Mouse (Mus musculus) kidney, postnatal 4 days (tissue): ENCODE results near the gene Zfp65.
A peak's percentile ranks its signal among the peaks of the same experiment; 100 is the strongest.
"Not testable (repeated sequence)": the region's sequence is repeated elsewhere in the genome, so short reads cannot be mapped to it uniquely, and the experiment has no call there.

Experiments
- DNase-seq, 2 experiments: peaks; one replicate each; pipeline ENCODE4 v3.0.0; 2021; ENCODE audit warnings: mixed read lengths in 2 of 2

Gene Zfp65

GRCm38 (mm10) chr13:67728641-67729318, at the start of gene Zfp65:
Zfp65 (minus strand) TSS chr13:67729173.
- DNase-seq, result peak; percentile 55 to 71

GRCm38 (mm10) chr13:67763031-67763768, 34.2 kb upstream of the Zfp65 start:
- no peak for DNase-seq

- no peak for DNase-seq
Observed at GRCm38 (mm10) chr13:67759966-67760365, 31.0 kb upstream of the Zfp65 start.

GRCm38 (mm10) chr13:67755761-67756160, 26.8 kb upstream of the Zfp65 start:
- DNase-seq, result no peak

GRCm38 (mm10) chr13:67754333-67755306, 25.6 kb upstream of the Zfp65 start, which contains the start of gene Zfp85:
Zfp85 (minus strand) TSS chr13:67755228.
- peak; percentile 77 to 82 for DNase-seq

GRCm38 (mm10) chr13:67743896-67744295, 14.9 kb upstream of the Zfp65 start:
- no peak for DNase-seq

- DNase-seq, result no peak
Observed at GRCm38 (mm10) chr13:67742941-67743340, 14.0 kb upstream of the Zfp65 start.

- not testable (repeated sequence) for DNase-seq
Observed at GRCm38 (mm10) chr13:67734391-67734790, 5.4 kb upstream of the Zfp65 start.

GRCm38 (mm10) chr13:67729441-67729840, 468 bp upstream of the Zfp65 start:
- peak; percentile 61 to 73 for DNase-seq

- no peak for DNase-seq
Observed at GRCm38 (mm10) chr13:67728106-67728505, 867 bp downstream of the Zfp65 start.

- not testable (repeated sequence) for DNase-seq
Observed at GRCm38 (mm10) chr13:67725331-67725730, 3.6 kb downstream of the Zfp65 start.

GRCm38 (mm10) chr13:67723848-67724479, 5.0 kb downstream of the Zfp65 start:
- peak; percentile 92 to 93 for DNase-seq

- no peak for DNase-seq
Observed at GRCm38 (mm10) chr13:67686971-67687370, 42.0 kb downstream of the Zfp65 start, which contains the start of gene Zfp738. Zfp738 (minus strand) TSS chr13:67687071.

GRCm38 (mm10) chr13:67683841-67684240, 45.1 kb downstream of the Zfp65 start:
- DNase-seq, result not testable (repeated sequence)

GRCm38 (mm10) chr13:67682959-67683735, 45.8 kb downstream of the Zfp65 start:
- DNase-seq, result peak; percentile 87 to 89

GRCm38 (mm10) chr13:67674902-67675301, 54.1 kb downstream of the Zfp65 start:
- DNase-seq, result no peak
